Mouse (Mus musculus): ENCODE measurements around the gene Rilp. TPM values are rescaled to one million over a fixed set of nuclear protein-coding genes. Genes with fewer than 3 reads are reported as not detected.

Rilp gene
- polyA plus RNA-seq (2014; fragmentation: Nextera tagmentation; extraction: Ambion mirVana) = 2.8 and 3.5 TPM in 2 replicates

GRCm38 (mm10) chr11:75509741-75510626 lies at the start of gene Rilp:
Rilp (plus strand) TSS chr11:75510094.
- WGBS = 2% methylated on average over 42 of the region's 43 CpGs
- Histone ChIP-seq H3K4me2 (ENCODE audit: low read depth, low read length) (peak within 1 kb of the TSS; percentile 93), H3K9me3 (ENCODE audit: control insufficient read depth, low read length) (no peaks in the 10 kb centered on the region), H3K4me3 (ENCODE audit: low read depth, low read length) (peak within 1 kb of the TSS; percentile 41), H3K27me3 (ENCODE audit: control insufficient read depth, insufficient read depth, low read length) (no peaks in the 10 kb centered on the region), H3K36me3 (ENCODE audit: control insufficient read depth, insufficient read depth, low read length) (peaks cover 36% of the 10 kb centered on the region), H3K27ac (ENCODE audit: low read depth, low read length) (peak within 1 kb of the TSS; percentile 70), H3K4me1 (ENCODE audit: control insufficient read depth, insufficient read depth, low read length) (peaks cover 8% of the 10 kb centered on the region; the same call in 1 of the 2 replicates), H3K9ac (replicated peaks; ENCODE audit: low read depth, low read length) (peak within 1 kb of the TSS; percentile 52)
- ATAC-seq (ENCODE audit: low read depth) = peak; percentile 82

GRCm38 (mm10) chr11:75460103-75460843 lies 49.6 kb upstream of the Rilp start:
- 3% methylated on average over 19 of the region's 19 CpGs for WGBS
- no peak for ATAC-seq (ENCODE audit: low read depth)
- H3K36me3 ChIP-seq (ENCODE audit: control insufficient read depth, insufficient read depth, low read length) = 0 out of 2 replicates have a peak, but pooled peaks cover 3% of the 10 kb centered on the region

GRCm38 (mm10) chr11:75460844-75461742 lies 48.8 kb upstream of the Rilp start, which contains the start of gene Tlcd2:
Tlcd2 (plus strand) TSS chr11:75461715.
- H3K9me3 ChIP-seq (ENCODE audit: control insufficient read depth, low read length) = no peaks in the 10 kb centered on the region
- 0 out of 2 replicates have a peak, but pooled peaks cover 6% of the 10 kb centered on the region for H3K36me3 ChIP-seq (ENCODE audit: control insufficient read depth, insufficient read depth, low read length)
- peak within 1 kb of the TSS; percentile 74 for H3K27ac ChIP-seq (ENCODE audit: low read depth, low read length)
- WGBS = under 1% methylated on average over 46 of the region's 46 CpGs
- peak; percentile 95 for ATAC-seq (ENCODE audit: low read depth)
- H3K4me1 ChIP-seq (ENCODE audit: control insufficient read depth, insufficient read depth, low read length) = peaks cover 16% of the 10 kb centered on the region
- H3K9ac ChIP-seq (replicated peaks; ENCODE audit: low read depth, low read length) = peak within 1 kb of the TSS; percentile 64
- no peaks in the 10 kb centered on the region for H3K27me3 ChIP-seq (ENCODE audit: control insufficient read depth, insufficient read depth, low read length)
- peak within 1 kb of the TSS; percentile 86 for H3K4me3 ChIP-seq (ENCODE audit: low read depth, low read length)
- H3K4me2 ChIP-seq (ENCODE audit: low read depth, low read length) = peak within 1 kb of the TSS; percentile 83

More at GRCm38 (mm10) chr11:75460103-75460843, 49.6 kb upstream of the Rilp start:
- Histone ChIP-seq H3K9me3 (ENCODE audit: control insufficient read depth, low read length) (no peaks in the 10 kb centered on the region), H3K27me3 (ENCODE audit: control insufficient read depth, insufficient read depth, low read length) (no peaks in the 10 kb centered on the region), H3K27ac (ENCODE audit: low read depth, low read length) (peak overlapping the region; percentile 74), H3K9ac (replicated peaks; ENCODE audit: low read depth, low read length) (0 out of 2 replicates have a peak overlapping the region, but pooled peaks have one; percentile 13), H3K4me2 (ENCODE audit: low read depth, low read length) (peak overlapping the region; percentile 83), H3K4me3 (ENCODE audit: low read depth, low read length) (peak overlapping the region; percentile 86), H3K4me1 (ENCODE audit: control insufficient read depth, insufficient read depth, low read length) (peaks cover 16% of the 10 kb centered on the region)

GRCm38 (mm10) chr11:75461743-75462252 lies 48.1 kb upstream of the Rilp start:
- peak overlapping the region; percentile 72 for H3K4me2 ChIP-seq (ENCODE audit: low read depth, low read length)
- peak overlapping the region; percentile 64 for H3K9ac ChIP-seq (replicated peaks; ENCODE audit: low read depth, low read length)
- H3K4me3 ChIP-seq (ENCODE audit: low read depth, low read length) = peak overlapping the region; percentile 86
- H3K36me3 ChIP-seq (ENCODE audit: control insufficient read depth, insufficient read depth, low read length) = 0 out of 2 replicates have a peak, but pooled peaks cover 6% of the 10 kb centered on the region
- peaks cover 16% of the 10 kb centered on the region for H3K4me1 ChIP-seq (ENCODE audit: control insufficient read depth, insufficient read depth, low read length)
- under 1% methylated on average over 27 of the region's 30 CpGs for WGBS
- H3K9me3 ChIP-seq (ENCODE audit: control insufficient read depth, low read length) = no peaks in the 10 kb centered on the region
- no peaks in the 10 kb centered on the region for H3K27me3 ChIP-seq (ENCODE audit: control insufficient read depth, insufficient read depth, low read length)
- peak overlapping the region; percentile 39; the same call in 1 of the 2 replicates for H3K27ac ChIP-seq (ENCODE audit: low read depth, low read length)
- peak; percentile 44 for ATAC-seq (ENCODE audit: low read depth)

- ATAC-seq (ENCODE audit: low read depth) = no peak
- H3K36me3 ChIP-seq (ENCODE audit: control insufficient read depth, insufficient read depth, low read length) = 0 out of 2 replicates have a peak, but pooled peaks cover 6% of the 10 kb centered on the region
- H3K9ac ChIP-seq (replicated peaks; ENCODE audit: low read depth, low read length) = peak overlapping the region; percentile 64
- 8% methylated on average over 11 of the region's 16 CpGs for WGBS
- H3K27ac ChIP-seq (ENCODE audit: low read depth, low read length) = no peak overlapping the region
- H3K4me2 ChIP-seq (ENCODE audit: low read depth, low read length) = peak overlapping the region; percentile 72
- no peaks in the 10 kb centered on the region for H3K27me3 ChIP-seq (ENCODE audit: control insufficient read depth, insufficient read depth, low read length)
- no peaks in the 10 kb centered on the region for H3K9me3 ChIP-seq (ENCODE audit: control insufficient read depth, low read length)
- H3K4me1 ChIP-seq (ENCODE audit: control insufficient read depth, insufficient read depth, low read length) = peaks cover 16% of the 10 kb centered on the region
- H3K4me3 ChIP-seq (ENCODE audit: low read depth, low read length) = peak overlapping the region; percentile 86
Observed at GRCm38 (mm10) chr11:75462253-75462783, 47.6 kb upstream of the Rilp start.

GRCm38 (mm10) chr11:75462865-75463336 lies 47.0 kb upstream of the Rilp start:
- peaks cover 16% of the 10 kb centered on the region for H3K4me1 ChIP-seq (ENCODE audit: control insufficient read depth, insufficient read depth, low read length)
- H3K9ac ChIP-seq (replicated peaks; ENCODE audit: low read depth, low read length) = no peak overlapping the region
- H3K27ac ChIP-seq (ENCODE audit: low read depth, low read length) = no peak overlapping the region
- WGBS = 2% methylated on average over 9 of the region's 9 CpGs
- H3K27me3 ChIP-seq (ENCODE audit: control insufficient read depth, insufficient read depth, low read length) = no peaks in the 10 kb centered on the region
- H3K9me3 ChIP-seq (ENCODE audit: control insufficient read depth, low read length) = no peaks in the 10 kb centered on the region
- peak overlapping the region; percentile 72 for H3K4me2 ChIP-seq (ENCODE audit: low read depth, low read length)
- H3K4me3 ChIP-seq (ENCODE audit: low read depth, low read length) = no peak overlapping the region
- H3K36me3 ChIP-seq (ENCODE audit: control insufficient read depth, insufficient read depth, low read length) = 0 out of 2 replicates have a peak, but pooled peaks cover 6% of the 10 kb centered on the region
- no peak for ATAC-seq (ENCODE audit: low read depth)

GRCm38 (mm10) chr11:75463624-75464023 lies 46.3 kb upstream of the Rilp start:
- Histone ChIP-seq H3K27me3 (ENCODE audit: control insufficient read depth, insufficient read depth, low read length) (no peaks in the 10 kb centered on the region), H3K4me3 (ENCODE audit: low read depth, low read length) (no peak overlapping the region), H3K4me2 (ENCODE audit: low read depth, low read length) (no peak overlapping the region), H3K9ac (replicated peaks; ENCODE audit: low read depth, low read length) (no peak overlapping the region), H3K4me1 (ENCODE audit: control insufficient read depth, insufficient read depth, low read length) (peaks cover 16% of the 10 kb centered on the region), H3K9me3 (ENCODE audit: control insufficient read depth, low read length) (no peaks in the 10 kb centered on the region), H3K27ac (ENCODE audit: low read depth, low read length) (no peak overlapping the region), H3K36me3 (ENCODE audit: control insufficient read depth, insufficient read depth, low read length) (0 out of 2 replicates have a peak, but pooled peaks cover 6% of the 10 kb centered on the region)
- WGBS = 73% methylated on average over 4 of the region's 4 CpGs
- ATAC-seq (ENCODE audit: low read depth) = no peak

Data from neural tube, embryonic 14.5 days (tissue).